In genomic region chr3:65660336-65660735, GRCm38 (mm10) we compare ENCODE assay signal across 19 mouse cellular contexts. TPM values are rescaled to one million over a fixed set of nuclear protein-coding genes. Genes with fewer than 3 reads are reported as not detected.
DNase-seq lines count a peak whose midpoint lies in the region; TF ChIP-seq lines count a peak whose summit lies in the region.
"Had no signal": no experiment of that assay in that cellular context is flagged by ENCODE, and none has a peak within 500 bp of the region (broad histone marks: within the 10 kb centered on the region; RNA-seq: fewer than 3 reads in every experiment).

No protein-coding gene starts in this region.

- TF ChIP-seq POLR2A in ES-Bruce4 (IDR thresholded peaks at IDR 0.05; ENCODE audit: insufficient read depth, low read length): no peak
- no peak for TF ChIP-seq POLR2A in small intestine, adult 2 months (IDR thresholded peaks at IDR 0.05; ENCODE audit: low read depth, low read length)

- H3K9ac ChIP-seq in ES-Bruce4 (ENCODE audit: low read depth, poor library complexity, severe bottlenecking): no peak overlapping the region
- H3K9ac ChIP-seq: hindbrain, embryonic 12.5 days had no signal

- no peak for TF ChIP-seq EP300 in ES-Bruce4 (IDR thresholded peaks at IDR 0.05; ENCODE audit: insufficient read depth, low read depth, low read length)

- H3K9me3 ChIP-seq in E14TG2a.4 (ENCODE audit: low read length) (peaks cover 4% of the 10 kb centered on the region), ES-Bruce4 (replicated peaks; ENCODE audit: control insufficient read depth, insufficient read depth, low read length, poor library complexity, severe bottlenecking) (peaks cover 4% of the 10 kb centered on the region; the same call in 1 of the 2 replicates)
- H3K9me3 ChIP-seq: embryonic facial prominence, embryonic 10.5 days; forebrain, embryonic 10.5 days; hindbrain, embryonic 12.5 days had no signal

- H3K27ac ChIP-seq in ES-Bruce4 (ENCODE audit: insufficient read depth, low read length): peak overlapping the region; percentile 26
- H3K27ac ChIP-seq in small intestine, adult 2 months (ENCODE audit: insufficient read depth, low read depth, low read length): peak overlapping the region; percentile 58; the same call in 1 of the 2 replicates
- H3K27ac ChIP-seq: hindbrain, embryonic 12.5 days had no signal

- H3K27me3 ChIP-seq in E14TG2a.4 (ENCODE audit: insufficient read depth, low read length) (no peaks in the 10 kb centered on the region), ES-Bruce4 (ENCODE audit: control insufficient read depth, insufficient read depth, low read length, poor library complexity, severe bottlenecking) (no peaks in the 10 kb centered on the region)
- H3K27me3 ChIP-seq in small intestine, adult 2 months (ENCODE audit: control insufficient read depth, insufficient read depth, low read length): no peaks in the 10 kb centered on the region
- H3K27me3 ChIP-seq: Patski had no signal

- peaks cover 71% of the 10 kb centered on the region for H3K4me1 ChIP-seq in E14TG2a.4 (replicated peaks; ENCODE audit: low read depth, low read length)
- H3K4me1 ChIP-seq in ES-Bruce4 (ENCODE audit: control insufficient read depth, insufficient read depth, low read length): peaks cover 3% of the 10 kb centered on the region
- peaks cover 7% of the 10 kb centered on the region; the same call in 1 of the 2 replicates for H3K4me1 ChIP-seq in small intestine, adult 2 months (ENCODE audit: control insufficient read depth, insufficient read depth, insufficient read length, low read length)

- WGBS in small intestine, adult 2 months: 95% methylated on average over 4 of the region's 4 CpGs

- peak; percentile 24 to 37 for DNase-seq in kidney, adult 8-10 months
- no peak for DNase-seq in kidney, adult 11 months
- no peak for DNase-seq in thymus, postnatal 4 days
- DNase-seq in thymus, postnatal 0 days (ENCODE audit: low spot score): no peak
- DNase-seq: adrenal gland, adult 2 months; cerebellum, adult 18-20 months; cerebellum, adult 9-11 months; gastrocnemius, postnatal 36 days; heart, adult 11 months; heart, postnatal 10 days; heart, postnatal 4 days had no signal

- TF ChIP-seq CTCF in E14TG2a.4 (conservative IDR thresholded peaks at IDR 0.05; ENCODE audit: low read length) (no peak), ES-Bruce4 (IDR thresholded peaks at IDR 0.05; ENCODE audit: low read depth, low read length) (no peak)
- TF ChIP-seq CTCF in small intestine, adult 2 months (IDR thresholded peaks at IDR 0.05; ENCODE audit: extremely low read depth, insufficient read length, insufficient replicate concordance, low read depth, low read length): no peak

- H3K4me3 ChIP-seq in E14TG2a.4 (replicated peaks; ENCODE audit: low read length) (peak overlapping the region; percentile 89), ES-Bruce4 (ENCODE audit: low read depth, low read length) (no peak overlapping the region)
- no peak overlapping the region for H3K4me3 ChIP-seq in small intestine, adult 2 months (ENCODE audit: low read depth, low read length)
- H3K4me3 ChIP-seq: erythroblast, embryonic 14.5 days had no signal

- H3K36me3 ChIP-seq in E14TG2a.4 (ENCODE audit: insufficient read depth, low read length) (peaks cover 4% of the 10 kb centered on the region; the same call in 1 of the 2 replicates), ES-Bruce4 (ENCODE audit: control insufficient read depth, insufficient read depth, low read length, poor library complexity, severe bottlenecking) (no peaks in the 10 kb centered on the region)
- no peaks in the 10 kb centered on the region for H3K36me3 ChIP-seq in small intestine, adult 2 months (ENCODE audit: control insufficient read depth, insufficient read depth, low read length)
- H3K36me3 ChIP-seq: embryonic facial prominence, embryonic 10.5 days; forebrain, embryonic 10.5 days; hindbrain, embryonic 12.5 days had no signal

RNA-seq across cellular contexts. Expression of gene Lekr1, which starts 5.7 kb away (rescaled TPM):
- polyA plus RNA-seq in ES-Bruce4 (2011; ENCODE audit: insufficient read depth, insufficient read length, low read depth, missing spikeins): 2.4 and 4.6 TPM in 2 replicates
- polyA plus RNA-seq in small intestine, adult 2 months (2012; rRNA removed): 0.32 TPM in 1 of 2 replicates, not detected in the other
- polyA plus RNA-seq in thymus, postnatal 0 days (2015; fragmentation: Nextera tagmentation; extraction: Ambion mirVana): 4.5 and 5.2 TPM in 2 replicates
- polyA plus RNA-seq: adrenal gland, adult 2 months; erythroblast, embryonic 14.5 days had no signal

Comparison
In these comparisons a context has a peak if more than half of its experiments do, and no peak if none do; other contexts are left out.
1. DNase-seq: peak in kidney, adult 8-10 months (2 of 2); none in kidney, adult 11 months (single experiment), thymus, postnatal 4 days (single experiment) and thymus, postnatal 0 days (single experiment).